Mouse (Mus musculus): ENCODE data around the gene Arvcf. TPM values are rescaled to one million over a fixed set of nuclear protein-coding genes. Genes with fewer than 3 reads are reported as not detected.

Arvcf gene
- polyA plus RNA-seq, 1 experiment from 2014 or later, result 8.7 TPM

DNA sequence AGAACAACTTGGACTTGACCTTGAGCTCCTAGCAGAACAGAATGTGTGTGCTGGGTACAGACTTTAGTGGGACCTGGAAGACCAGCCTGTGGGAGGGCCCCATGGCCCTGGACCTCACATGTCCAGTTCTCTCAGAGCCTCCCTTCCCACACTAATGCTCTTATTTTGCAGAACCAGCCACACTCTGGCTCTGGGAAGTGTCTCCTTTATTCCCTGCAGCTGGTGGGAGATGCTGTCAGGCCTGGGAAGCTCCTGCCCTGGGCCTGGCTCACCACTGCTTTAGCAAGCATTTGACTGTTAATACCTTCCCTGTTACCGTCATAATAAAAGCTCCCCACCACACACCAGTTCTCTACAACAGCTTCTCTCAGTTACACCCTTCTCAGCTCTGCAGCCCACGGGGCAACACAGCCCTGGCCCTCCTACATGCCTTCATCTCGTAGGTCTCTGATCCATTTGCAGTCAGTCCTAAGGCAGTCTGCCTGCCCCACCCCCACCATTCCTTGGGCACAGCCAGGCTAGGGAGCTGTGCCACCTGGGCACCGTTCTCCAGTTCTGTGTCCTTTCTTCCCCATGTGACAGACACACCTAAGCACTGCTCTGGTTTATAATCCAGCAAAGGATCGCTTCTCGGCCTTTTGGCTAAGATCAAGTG is 12.3 kb downstream of the Arvcf start:
- Histone ChIP-seq H3K9me3 (ENCODE audit: control insufficient read depth, low read length) (no peaks in the 10 kb centered on the region), H3K4me1 (replicated peaks; ENCODE audit: control insufficient read depth, insufficient read depth) (no peaks in the 10 kb centered on the region), H3K27me3 (ENCODE audit: control insufficient read depth, insufficient read depth, low read length) (no peaks in the 10 kb centered on the region), H3K27ac (replicated peaks) (no peak overlapping the region), H3K4me2 (replicated peaks; ENCODE audit: low read depth) (no peak overlapping the region), H3K9ac (ENCODE audit: low read length) (no peak overlapping the region), H3K4me3 (ENCODE audit: low read depth, low read length) (no peak overlapping the region), H3K36me3 (ENCODE audit: control insufficient read depth, insufficient read depth, low read length) (no peaks in the 10 kb centered on the region; the same call in 1 of the 2 replicates)
- DNase-seq (ENCODE audit: low spot score) (no peak), ATAC-seq (ENCODE audit: low FRiP score, low TSS enrichment) (peak; percentile 32; the same call in 1 of the 2 replicates)
- WGBS, result 66% methylated on average over 6 of the region's 6 CpGs
- no peak for TF ChIP-seq EP300 (optimal IDR thresholded peaks at IDR 0.05)

DNA sequence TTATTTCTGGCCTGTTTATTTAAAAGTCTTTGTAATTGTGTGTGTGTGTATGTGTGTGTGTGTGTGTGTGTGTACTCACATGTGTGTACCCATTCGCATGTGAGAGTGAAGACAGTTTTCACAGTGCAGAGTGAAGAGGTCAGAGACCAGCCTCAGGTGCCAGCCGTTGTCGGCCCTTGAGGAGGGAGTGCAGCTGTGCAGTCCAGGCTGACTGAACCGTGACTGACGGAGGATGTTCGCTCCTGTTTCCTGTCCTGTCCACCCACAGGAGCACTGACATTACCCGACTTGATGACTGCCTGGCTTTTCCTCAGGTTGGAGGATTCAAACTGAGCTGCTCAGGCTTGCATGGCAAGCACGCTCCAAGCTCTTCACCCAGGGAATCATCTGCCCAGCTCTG is 15.0 kb downstream of the Arvcf start:
- Histone ChIP-seq H3K4me3 (ENCODE audit: low read depth, low read length) (no peak overlapping the region), H3K27ac (replicated peaks) (no peak overlapping the region), H3K4me2 (replicated peaks; ENCODE audit: low read depth) (no peak overlapping the region), H3K9ac (ENCODE audit: low read length) (no peak overlapping the region), H3K4me1 (replicated peaks; ENCODE audit: control insufficient read depth, insufficient read depth) (no peaks in the 10 kb centered on the region), H3K27me3 (ENCODE audit: control insufficient read depth, insufficient read depth, low read length) (no peaks in the 10 kb centered on the region), H3K36me3 (ENCODE audit: control insufficient read depth, insufficient read depth, low read length) (no peaks in the 10 kb centered on the region; the same call in 1 of the 2 replicates), H3K9me3 (ENCODE audit: control insufficient read depth, low read length) (no peaks in the 10 kb centered on the region)
- ATAC-seq (ENCODE audit: low FRiP score, low TSS enrichment) (no peak), DNase-seq (ENCODE audit: low spot score) (no peak)
- TF ChIP-seq EP300 (optimal IDR thresholded peaks at IDR 0.05), result no peak
- no peak for TF ChIP-seq CTCF (IDR thresholded peaks at IDR 0.05; ENCODE audit: low read depth)
- 78% methylated on average over 8 of the region's 8 CpGs for WGBS

DNA sequence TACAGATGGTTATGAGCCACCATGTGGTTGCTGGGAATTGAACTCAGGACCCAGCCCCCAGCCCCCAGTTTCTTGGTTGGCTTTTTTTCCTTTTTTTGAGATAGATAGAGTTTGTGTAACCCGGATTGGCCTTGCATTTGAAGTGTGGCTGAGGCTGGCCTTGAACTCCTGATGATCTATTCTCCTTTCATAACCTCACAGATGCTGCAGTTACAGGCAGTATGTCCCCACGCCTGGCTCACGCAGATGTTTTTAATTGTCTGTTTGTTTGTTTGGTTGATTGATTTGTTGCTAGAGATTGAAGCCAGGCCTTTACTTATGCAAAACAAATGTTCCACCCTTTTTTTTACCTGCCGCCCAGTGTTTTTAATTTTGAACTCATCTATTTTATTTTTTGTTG is 18.9 kb downstream of the Arvcf start:
- DNase-seq (ENCODE audit: low spot score), result no peak
- no peaks in the 10 kb centered on the region for H3K27me3 ChIP-seq (ENCODE audit: control insufficient read depth, insufficient read depth, low read length)

DNA sequence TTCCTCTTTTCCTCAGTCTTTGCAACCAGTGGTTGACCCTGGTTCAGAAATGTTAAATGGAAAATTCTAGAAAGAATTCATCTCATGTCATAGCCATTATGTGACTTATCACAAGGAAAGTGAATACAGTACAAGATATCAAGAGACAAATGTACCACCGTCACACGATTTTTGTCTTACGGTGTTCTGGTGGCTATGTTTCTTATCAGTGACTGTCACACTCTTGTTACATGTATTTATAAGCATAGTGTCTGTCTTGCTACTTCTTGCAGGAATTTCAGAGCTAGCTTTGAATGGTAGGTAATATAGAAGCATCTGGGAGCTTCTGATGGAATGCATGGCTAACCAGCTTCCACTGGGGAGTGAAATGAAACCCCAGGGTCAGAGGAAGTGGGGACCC is 22.2 kb downstream of the Arvcf start:
- Histone ChIP-seq H3K4me1 (replicated peaks; ENCODE audit: control insufficient read depth, insufficient read depth) (no peaks in the 10 kb centered on the region), H3K4me3 (ENCODE audit: low read depth, low read length) (no peak overlapping the region), H3K27me3 (ENCODE audit: control insufficient read depth, insufficient read depth, low read length) (no peaks in the 10 kb centered on the region), H3K9me3 (ENCODE audit: control insufficient read depth, low read length) (no peaks in the 10 kb centered on the region), H3K9ac (ENCODE audit: low read length) (no peak overlapping the region), H3K4me2 (replicated peaks; ENCODE audit: low read depth) (no peak overlapping the region), H3K36me3 (ENCODE audit: control insufficient read depth, insufficient read depth, low read length) (no peaks in the 10 kb centered on the region), H3K27ac (replicated peaks) (no peak overlapping the region)
- DNase-seq (ENCODE audit: low spot score) (no peak), ATAC-seq (ENCODE audit: low FRiP score, low TSS enrichment) (no peak)
- WGBS, result 83% methylated on average over 3 of the region's 3 CpGs
- TF ChIP-seq EP300 (optimal IDR thresholded peaks at IDR 0.05) (no peak), CTCF (IDR thresholded peaks at IDR 0.05; ENCODE audit: low read depth) (no peak)

More for the DNA sequence above, 18.9 kb downstream of the Arvcf start:
- no peak overlapping the region for H3K4me3 ChIP-seq (ENCODE audit: low read depth, low read length)
- TF ChIP-seq CTCF (IDR thresholded peaks at IDR 0.05; ENCODE audit: low read depth), result no peak
- TF ChIP-seq EP300 (optimal IDR thresholded peaks at IDR 0.05), result no peak
- 85% methylated on average over 4 of the region's 4 CpGs for WGBS
- H3K9me3 ChIP-seq (ENCODE audit: control insufficient read depth, low read length), result no peaks in the 10 kb centered on the region
- ATAC-seq (ENCODE audit: low FRiP score, low TSS enrichment), result no peak
- no peaks in the 10 kb centered on the region for H3K36me3 ChIP-seq (ENCODE audit: control insufficient read depth, insufficient read depth, low read length)
- no peaks in the 10 kb centered on the region for H3K4me1 ChIP-seq (replicated peaks; ENCODE audit: control insufficient read depth, insufficient read depth)
- H3K27ac ChIP-seq (replicated peaks), result no peak overlapping the region
- H3K4me2 ChIP-seq (replicated peaks; ENCODE audit: low read depth), result no peak overlapping the region
- no peak overlapping the region for H3K9ac ChIP-seq (ENCODE audit: low read length)

DNA sequence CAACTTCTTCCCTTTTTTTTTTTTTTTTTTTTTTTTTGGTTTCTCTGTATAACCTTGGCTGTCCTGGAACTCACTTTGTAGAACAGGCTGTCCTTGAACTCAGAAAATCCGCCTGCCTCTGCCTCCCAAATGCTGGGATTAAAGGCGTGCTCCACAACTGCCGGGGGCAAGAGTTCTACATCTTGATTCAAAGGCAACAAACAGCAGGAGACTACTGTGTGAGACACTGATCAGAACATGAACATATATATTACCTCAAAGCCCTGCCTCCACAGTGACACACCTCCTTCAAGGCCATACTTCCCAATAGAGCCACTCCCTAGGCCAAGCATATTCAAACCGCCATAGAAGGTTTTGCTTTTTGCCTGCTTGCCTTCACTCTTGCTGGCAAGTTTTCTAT is 25.6 kb downstream of the Arvcf start:
- Histone ChIP-seq H3K36me3 (ENCODE audit: control insufficient read depth, insufficient read depth, low read length) (no peaks in the 10 kb centered on the region), H3K4me2 (replicated peaks; ENCODE audit: low read depth) (no peak overlapping the region), H3K9me3 (ENCODE audit: control insufficient read depth, low read length) (no peaks in the 10 kb centered on the region), H3K9ac (ENCODE audit: low read length) (no peak overlapping the region), H3K4me1 (replicated peaks; ENCODE audit: control insufficient read depth, insufficient read depth) (no peaks in the 10 kb centered on the region), H3K27me3 (ENCODE audit: control insufficient read depth, insufficient read depth, low read length) (no peaks in the 10 kb centered on the region), H3K4me3 (ENCODE audit: low read depth, low read length) (no peak overlapping the region), H3K27ac (replicated peaks) (no peak overlapping the region)
- DNase-seq (ENCODE audit: low spot score) (no peak), ATAC-seq (ENCODE audit: low FRiP score, low TSS enrichment) (no peak)
- 93% methylated on average over 4 of the region's 4 CpGs for WGBS
- TF ChIP-seq CTCF (IDR thresholded peaks at IDR 0.05; ENCODE audit: low read depth) (no peak), EP300 (optimal IDR thresholded peaks at IDR 0.05) (no peak)

DNA sequence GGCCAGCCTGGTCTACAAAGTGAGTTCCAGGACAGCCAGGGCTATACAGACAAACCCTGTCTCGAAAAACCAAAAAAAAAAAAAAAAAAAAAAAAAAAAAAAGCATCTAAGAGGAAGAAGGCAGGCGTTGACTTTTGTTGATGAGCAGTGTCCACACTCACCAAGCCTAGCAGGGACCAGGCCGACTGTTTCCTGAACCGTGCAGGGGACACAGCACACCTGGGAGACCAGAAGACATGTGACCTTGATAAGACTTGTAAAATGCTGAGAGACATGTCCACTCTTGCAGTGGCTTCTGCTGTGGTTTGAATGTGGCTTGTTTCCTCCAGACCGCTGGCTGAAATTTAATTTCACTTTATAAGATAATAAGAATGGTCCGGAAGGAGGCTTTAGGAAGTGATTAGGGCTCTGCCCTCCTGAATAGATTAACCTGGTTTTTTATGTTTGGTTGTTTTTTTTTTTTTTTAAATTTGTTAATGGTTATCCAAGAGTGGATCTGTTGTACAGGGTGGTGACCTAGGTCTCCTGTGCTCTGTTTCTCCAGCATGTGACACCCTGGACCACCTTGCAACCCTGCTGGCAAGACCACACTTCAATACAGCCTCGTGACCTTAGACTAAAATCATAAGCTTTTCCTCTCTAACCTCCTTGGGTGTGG is 28.4 kb downstream of the Arvcf start:
- no peaks in the 10 kb centered on the region for H3K27me3 ChIP-seq (ENCODE audit: control insufficient read depth, insufficient read depth, low read length)
- no peak overlapping the region for H3K27ac ChIP-seq (replicated peaks)
- ATAC-seq (ENCODE audit: low FRiP score, low TSS enrichment), result no peak
- H3K4me2 ChIP-seq (replicated peaks; ENCODE audit: low read depth), result no peak overlapping the region
- 61% methylated on average over 7 of the region's 7 CpGs for WGBS
- DNase-seq (ENCODE audit: low spot score), result no peak
- TF ChIP-seq EP300 (optimal IDR thresholded peaks at IDR 0.05) (no peak), CTCF (IDR thresholded peaks at IDR 0.05; ENCODE audit: low read depth) (no peak)
- no peaks in the 10 kb centered on the region for H3K36me3 ChIP-seq (ENCODE audit: control insufficient read depth, insufficient read depth, low read length)
- H3K4me3 ChIP-seq (ENCODE audit: low read depth, low read length), result no peak overlapping the region
- no peaks in the 10 kb centered on the region for H3K4me1 ChIP-seq (replicated peaks; ENCODE audit: control insufficient read depth, insufficient read depth)
- H3K9me3 ChIP-seq (ENCODE audit: control insufficient read depth, low read length), result no peaks in the 10 kb centered on the region
- no peak overlapping the region for H3K9ac ChIP-seq (ENCODE audit: low read length)
